18 mouse cellular contexts compared by ENCODE assay signal in the genomic region with DNA sequence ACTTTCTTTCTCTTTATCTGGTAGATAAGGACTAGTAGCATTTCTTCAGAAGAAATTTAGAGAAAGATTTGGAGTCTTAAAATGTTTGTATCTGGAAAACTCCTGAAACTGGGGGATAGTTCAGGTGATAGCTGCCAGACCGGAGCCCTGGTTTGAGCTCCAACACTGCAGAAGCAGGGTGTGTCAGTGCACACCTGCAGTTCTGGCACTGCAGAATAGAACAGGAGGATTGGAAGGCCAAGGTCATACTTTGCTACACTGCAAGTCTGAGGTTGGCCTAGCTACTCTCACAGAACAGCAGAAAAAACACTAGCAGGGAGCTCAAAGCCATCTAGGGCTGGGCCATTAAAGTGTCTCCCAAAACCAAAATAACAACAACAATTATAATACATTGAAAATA.
"Had no signal": no experiment of that assay in that cellular context is flagged by ENCODE, and none has a peak within 500 bp of the region (broad histone marks: within the 10 kb centered on the region; RNA-seq: fewer than 3 reads in every experiment).

No protein-coding gene starts in this region.

- H3K27ac ChIP-seq: lung, embryonic 15.5 days; macrophage; midbrain, embryonic 13.5 days; midbrain, embryonic 15.5 days; neural tube, embryonic 12.5 days; stomach, embryonic 15.5 days; stomach, postnatal 0 days had no signal

- H3K4me2 ChIP-seq: lung, embryonic 15.5 days; midbrain, embryonic 11.5 days; midbrain, embryonic 13.5 days; midbrain, embryonic 15.5 days; neural tube, embryonic 12.5 days; stomach, embryonic 15.5 days had no signal

- H3K27me3 ChIP-seq: lung, embryonic 15.5 days; megakaryocyte, embryonic 14.5 days; midbrain, embryonic 13.5 days; midbrain, embryonic 15.5 days; neural tube, embryonic 12.5 days; stomach, embryonic 15.5 days had no signal

- H3K9ac ChIP-seq: liver, postnatal 0 days; lung, embryonic 15.5 days; midbrain, embryonic 13.5 days; midbrain, embryonic 15.5 days; neural tube, embryonic 12.5 days; stomach, embryonic 15.5 days had no signal

- ATAC-seq: liver, postnatal 0 days; lung, postnatal 0 days; midbrain, embryonic 13.5 days; midbrain, embryonic 15.5 days had no signal

- H3K4me3 ChIP-seq: lung, embryonic 15.5 days; megakaryocyte, embryonic 14.5 days; midbrain, embryonic 13.5 days; midbrain, embryonic 15.5 days; neural tube, embryonic 12.5 days; stomach, embryonic 15.5 days had no signal

- H3K9me3 ChIP-seq: lung, embryonic 15.5 days; megakaryocyte, embryonic 14.5 days; midbrain, embryonic 13.5 days; midbrain, embryonic 15.5 days; neural tube, embryonic 12.5 days; stomach, embryonic 15.5 days had no signal

- H3K36me3 ChIP-seq: lung, embryonic 15.5 days; midbrain, embryonic 13.5 days; midbrain, embryonic 15.5 days; neural tube, embryonic 12.5 days; stomach, embryonic 15.5 days had no signal

- DNase-seq: liver, postnatal 0 days; lung, adult 2 months; lung, postnatal 14 days; lung, postnatal 36 days; right cerebral cortex, postnatal 14 days; thymus, adult 2 months; thymus, postnatal 25 days; thymus, postnatal 4 days had no signal
